Mouse (Mus musculus) myocyte (in vitro differentiated cells): Measurements from ENCODE around the gene Rab26. TPM values are rescaled to one million over a fixed set of nuclear protein-coding genes. Genes with fewer than 3 reads are reported as not detected.

ENCODE experiments used
- H3K27me3 ChIP-seq: one replicate; pipeline ENCODE4 v1.6.1; 2011; ENCODE audit not compliant: control insufficient read depth, insufficient read depth, insufficient read length
- H3K36me3 ChIP-seq: one replicate; pipeline ENCODE4 v1.6.1; 2011; ENCODE audit not compliant: control insufficient read depth, insufficient read depth
- H3K4me2 ChIP-seq: one replicate; pipeline ENCODE4 v1.6.1; 2011; ENCODE audit warnings: low read depth, control low read depth
- H3K4me3 ChIP-seq: one replicate; pipeline ENCODE4 v1.5.1; 2011; ENCODE audit warnings: mild to moderate bottlenecking, control low read depth, moderate library complexity
- H3K79me2 ChIP-seq: one replicate; pipeline ENCODE4 v1.6.1; 2011; ENCODE audit not compliant: control insufficient read depth, insufficient read depth
- H3ac ChIP-seq: one replicate; pipeline ENCODE4 v1.6.1; 2011; ENCODE audit not compliant: control insufficient read depth, insufficient read length
- CEBPB ChIP-seq: IDR thresholded peaks from 2 replicates; pipeline ENCODE4 v1.6.1; 2011; ENCODE audit warnings: mild to moderate bottlenecking, moderate library complexity; ENCODE audit not compliant: poor library complexity, insufficient read depth, severe bottlenecking
- MYOD1 ChIP-seq, 3 experiments: IDR thresholded peaks; one replicate each; pipeline ENCODE4 v1.6.1; 2011; ENCODE audit warnings: control low read depth in 2 of 3, low read depth in 2 of 3, mild to moderate bottlenecking in 2 of 3, moderate library complexity in 1 of 3; ENCODE audit not compliant: insufficient read length in 2 of 3, control insufficient read depth in 1 of 3
- MYOG ChIP-seq, 3 experiments: IDR thresholded peaks; one replicate each; pipeline ENCODE4 v1.6.1; 2011; ENCODE audit warnings: control low read depth in 2 of 3, low read depth in 2 of 3, mild to moderate bottlenecking in 2 of 3; ENCODE audit not compliant: insufficient read length in 2 of 3, control insufficient read depth in 1 of 3, insufficient read depth in 1 of 3
- POLR2A ChIP-seq: IDR thresholded peaks from one replicate; pipeline ENCODE4 v1.6.1; 2011; ENCODE audit warnings: low read depth, mild to moderate bottlenecking, control low read depth, moderate library complexity; ENCODE audit not compliant: insufficient read length
- POLR2AphosphoS2 ChIP-seq: IDR thresholded peaks from one replicate; pipeline ENCODE4 v1.6.1; 2011; ENCODE audit warnings: low read depth, control low read depth; ENCODE audit not compliant: insufficient read length
- REST ChIP-seq: IDR thresholded peaks from one replicate; pipeline ENCODE4 v1.6.1; 2011; ENCODE audit warnings: mild to moderate bottlenecking, control low read depth, moderate library complexity; ENCODE audit not compliant: insufficient read depth, insufficient read length
- TCF12 ChIP-seq: IDR thresholded peaks from one replicate; pipeline ENCODE4 v1.6.1; 2011; ENCODE audit warnings: mild to moderate bottlenecking, control low read depth; ENCODE audit not compliant: poor library complexity, insufficient read depth, severe bottlenecking
- TCF3 ChIP-seq: IDR thresholded peaks from one replicate; pipeline ENCODE4 v1.6.1; 2011; ENCODE audit warnings: low read depth, control low read depth; ENCODE audit not compliant: insufficient read length
- polyA plus RNA-seq: library from polyadenylated mRNA; unstranded; fragments of >200 nt; fragmentation: generic; extraction: Trizol; gene quantifications from one replicate; pipeline ENCODE4 v1.2.1, GENCODE M21; 2012; ENCODE audit warnings: missing spikeins

The Rab26 gene
- polyA plus RNA-seq, 1 experiment = 0.35 TPM

- Histone ChIP-seq H3K36me3 (peaks cover 15% of the 10 kb centered on the region), H3K79me2 (no peaks in the 10 kb centered on the region), H3K4me3 (no peak overlapping the region), H3K4me2 (no peak overlapping the region), H3ac (no peak overlapping the region), H3K27me3 (no peaks in the 10 kb centered on the region)
- no peak for TF ChIP-seq POLR2AphosphoS2
These were observed 20.4 kb downstream of the Rab26 start for GRCm38 (mm10) chr17:24513609-24514008.

GRCm38 (mm10) chr17:24507806-24508460, 26.1 kb downstream of the Rab26 start:
- peaks cover 4% of the 10 kb centered on the region for H3K36me3 ChIP-seq
- H3K79me2 ChIP-seq = no peaks in the 10 kb centered on the region
- H3K4me3 ChIP-seq = no peak overlapping the region
- no peak overlapping the region for H3K4me2 ChIP-seq
- no peaks in the 10 kb centered on the region for H3K27me3 ChIP-seq
- no peak overlapping the region for H3ac ChIP-seq
- no peak for TF ChIP-seq REST
- peak; percentile 53 to 90 (median 85) for TF ChIP-seq MYOD1 (IDR thresholded peaks at IDR 0.05; ENCODE audit: control insufficient read depth in 1 of 3, insufficient read length in 2 of 3, low read depth in 2 of 3)
- peak in 1 of 3 experiments; percentile 53 for TF ChIP-seq MYOG (IDR thresholded peaks at IDR 0.05; ENCODE audit: control insufficient read depth in 1 of 3, insufficient read depth in 1 of 3, insufficient read length in 2 of 3, low read depth in 2 of 3)

- Histone ChIP-seq H3K4me3 (no peak overlapping the region), H3K27me3 (no peaks in the 10 kb centered on the region), H3K79me2 (no peaks in the 10 kb centered on the region), H3K36me3 (peaks cover 4% of the 10 kb centered on the region), H3K4me2 (no peak overlapping the region), H3ac (no peak overlapping the region)
- peak in 1 of 3 experiments; percentile 31 for TF ChIP-seq MYOG (IDR thresholded peaks at IDR 0.05; ENCODE audit: control insufficient read depth in 1 of 3, insufficient read depth in 1 of 3, insufficient read length in 2 of 3, low read depth in 2 of 3)
- no peak for TF ChIP-seq TCF3
- peak; percentile 83 for TF ChIP-seq POLR2AphosphoS2
These were observed 26.8 kb downstream of the Rab26 start for GRCm38 (mm10) chr17:24507129-24507664.

GRCm38 (mm10) chr17:24506332-24507070, 27.5 kb downstream of the Rab26 start:
- Histone ChIP-seq H3K79me2 (no peaks in the 10 kb centered on the region), H3ac (no peak overlapping the region), H3K27me3 (no peaks in the 10 kb centered on the region), H3K4me3 (no peak overlapping the region), H3K36me3 (peaks cover 4% of the 10 kb centered on the region), H3K4me2 (no peak overlapping the region)
- TF ChIP-seq POLR2AphosphoS2 (peak; percentile 26), CEBPB (no peak), TCF12 (no peak)

- Histone ChIP-seq H3K4me2 (no peak overlapping the region), H3K4me3 (no peak overlapping the region), H3K36me3 (no peaks in the 10 kb centered on the region), H3K27me3 (peaks cover 6% of the 10 kb centered on the region), H3K79me2 (no peaks in the 10 kb centered on the region), H3ac (no peak overlapping the region)
- peak; percentile 6 for TF ChIP-seq POLR2AphosphoS2
- TF ChIP-seq REST = no peak
These were observed 28.6 kb downstream of the Rab26 start for GRCm38 (mm10) chr17:24505286-24505955.

- Histone ChIP-seq H3K36me3 (no peaks in the 10 kb centered on the region), H3K27me3 (peaks cover 16% of the 10 kb centered on the region)
These were observed 29.9 kb downstream of the Rab26 start for GRCm38 (mm10) chr17:24504085-24504484.

More at GRCm38 (mm10) chr17:24504085-24504484, 29.9 kb downstream of the Rab26 start:
- TF ChIP-seq MYOD1 (IDR thresholded peaks at IDR 0.05; ENCODE audit: control insufficient read depth in 1 of 3, insufficient read length in 2 of 3, low read depth in 2 of 3) = peak in 2 of 3 experiments; percentile 43 to 70
- peak in 2 of 3 experiments; percentile 40 to 55 for TF ChIP-seq MYOG (IDR thresholded peaks at IDR 0.05; ENCODE audit: control insufficient read depth in 1 of 3, insufficient read depth in 1 of 3, insufficient read length in 2 of 3, low read depth in 2 of 3)
- TF ChIP-seq POLR2A = no peak
- Histone ChIP-seq H3ac (no peak overlapping the region), H3K4me2 (no peak overlapping the region), H3K4me3 (no peak overlapping the region), H3K79me2 (no peaks in the 10 kb centered on the region)
